Mouse (Mus musculus): ENCODE data around the gene Gm3173. TPM values are rescaled to one million over a fixed set of nuclear protein-coding genes. Genes with fewer than 3 reads are reported as not detected.
"Not testable (repeated sequence)": the region's sequence is repeated elsewhere in the genome, so short reads cannot be mapped to it uniquely, and the experiment has no call there.

Gm3173 gene
- polyA plus RNA-seq, 1 experiment from 2014 or later = not detected

DNA sequence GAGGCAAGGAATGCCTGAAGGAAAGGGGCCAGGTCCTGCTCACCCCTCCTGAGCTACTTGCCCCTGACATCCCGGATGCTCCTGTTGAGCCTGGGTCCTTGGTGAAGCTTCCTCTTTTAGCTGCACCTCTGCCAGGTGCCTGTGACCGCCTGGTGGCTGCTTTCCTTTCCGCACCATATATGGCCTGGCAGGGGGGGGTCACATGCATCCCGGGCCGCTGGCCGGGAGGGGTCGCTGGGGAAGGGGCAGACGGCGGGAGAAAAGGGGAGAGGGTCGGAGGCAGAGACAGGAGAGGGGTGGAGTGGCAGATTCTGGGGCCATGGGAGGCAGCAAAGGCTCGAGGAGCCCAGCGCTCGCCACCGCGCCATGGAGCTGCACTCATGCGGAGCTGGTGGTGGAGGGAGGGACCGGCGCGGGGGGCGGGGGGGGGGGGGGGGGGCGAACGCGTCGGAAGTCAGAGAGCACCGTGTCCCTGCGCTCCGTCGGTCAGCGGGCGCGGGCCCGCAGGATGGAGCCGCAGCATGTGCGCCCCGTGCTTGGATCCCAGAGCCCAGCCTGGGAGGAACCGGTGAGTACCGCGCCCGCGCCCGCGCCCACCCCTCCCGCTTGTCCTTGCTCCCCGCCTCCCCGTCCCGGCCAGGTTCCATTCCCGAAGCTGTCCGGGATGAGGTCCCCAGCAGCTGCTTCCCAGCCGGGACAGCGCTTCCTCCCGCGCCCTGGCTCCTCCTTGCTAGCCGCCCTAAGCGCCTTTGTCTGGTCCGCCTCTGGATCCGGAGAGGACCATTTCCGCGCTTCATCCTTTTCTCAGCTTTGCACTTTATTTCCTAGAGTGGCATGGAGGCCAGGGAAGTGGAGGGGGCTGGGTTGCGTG is 15.6 kb upstream of the Gm3173 start, which contains the start of gene Gm3164:
Gm3164 (plus strand) TSS at position 484 of the 871 bp plus-strand sequence.
- not testable (repeated sequence) for H3K4me1 ChIP-seq (ENCODE audit: control insufficient read depth, insufficient read depth, low read length); H3K27ac ChIP-seq (ENCODE audit: low read length); H3K36me3 ChIP-seq (ENCODE audit: control insufficient read depth, insufficient read depth, low read length); ATAC-seq (ENCODE audit: insufficient read depth, low FRiP score); H3K27me3 ChIP-seq (ENCODE audit: control insufficient read depth, insufficient read depth, low read length); H3K9ac ChIP-seq (ENCODE audit: low read length); H3K9me3 ChIP-seq (replicated peaks; ENCODE audit: control insufficient read depth, low read length)
- peak within 1 kb of the TSS; percentile 52 for H3K4me2 ChIP-seq (ENCODE audit: low read depth, low read length)
- peak within 1 kb of the TSS; percentile 32 for H3K4me3 ChIP-seq (replicated peaks; ENCODE audit: low read length)
- WGBS = 1% methylated on average over 26 of the region's 59 CpGs

DNA sequence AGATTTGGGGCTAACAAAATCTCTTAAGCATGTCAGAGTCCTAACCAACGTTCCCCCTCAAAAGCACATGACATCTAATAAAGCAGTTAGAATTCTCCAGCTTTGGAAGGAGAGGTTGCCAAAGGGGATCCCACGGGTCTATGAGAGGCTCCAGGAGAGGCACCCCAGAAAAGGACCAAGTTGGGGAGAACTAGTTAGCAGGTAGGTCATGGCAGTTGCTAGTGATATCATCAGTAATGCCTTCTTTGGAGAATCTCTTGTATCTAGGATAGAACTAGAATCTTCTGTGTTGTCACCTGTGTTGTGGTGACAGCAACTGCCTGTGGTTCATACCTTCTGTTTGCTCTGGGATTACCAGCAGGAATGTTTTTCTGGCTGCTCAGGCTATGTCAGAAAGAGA is 50.7 kb downstream of the Gm3173 start, which contains the start of gene Gm3182:
Gm3182 (plus strand) TSS at position 301 of the 400 bp plus-strand sequence.
- no CpG with 5 or more reads among the region's 2 CpGs for WGBS
- not testable (repeated sequence) for H3K4me2 ChIP-seq (ENCODE audit: low read depth, low read length); H3K27ac ChIP-seq (ENCODE audit: low read length); H3K4me3 ChIP-seq (replicated peaks; ENCODE audit: low read length); H3K9me3 ChIP-seq (replicated peaks; ENCODE audit: control insufficient read depth, low read length); ATAC-seq (ENCODE audit: insufficient read depth, low FRiP score); H3K9ac ChIP-seq (ENCODE audit: low read length); H3K27me3 ChIP-seq (ENCODE audit: control insufficient read depth, insufficient read depth, low read length); H3K4me1 ChIP-seq (ENCODE audit: control insufficient read depth, insufficient read depth, low read length); H3K36me3 ChIP-seq (ENCODE audit: control insufficient read depth, insufficient read depth, low read length)

DNA sequence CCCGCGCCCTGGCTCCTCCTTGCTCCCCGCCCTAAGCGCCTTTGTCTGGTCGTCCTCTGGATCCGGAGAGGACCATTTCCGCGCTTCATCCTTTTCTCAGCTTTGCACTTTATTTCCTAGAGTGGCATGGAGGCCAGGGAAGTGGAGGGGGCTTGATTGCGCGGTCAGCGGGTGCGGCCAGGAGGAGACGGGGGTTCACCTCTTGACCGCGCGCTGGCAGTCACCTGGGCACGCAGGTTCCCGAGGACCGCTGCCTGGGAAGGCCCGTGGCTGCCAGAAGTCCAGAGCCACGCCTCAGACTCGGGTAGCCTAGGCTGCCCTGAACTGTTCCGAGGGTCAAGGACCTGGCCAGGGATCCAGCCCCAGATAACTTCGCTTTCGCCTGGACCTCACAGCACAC is 68.6 kb downstream of the Gm3173 start:
- not testable (repeated sequence) for H3K4me1 ChIP-seq (ENCODE audit: control insufficient read depth, insufficient read depth, low read length); H3K9me3 ChIP-seq (replicated peaks; ENCODE audit: control insufficient read depth, low read length); H3K9ac ChIP-seq (ENCODE audit: low read length); ATAC-seq (ENCODE audit: insufficient read depth, low FRiP score); H3K4me3 ChIP-seq (replicated peaks; ENCODE audit: low read length); H3K27me3 ChIP-seq (ENCODE audit: control insufficient read depth, insufficient read depth, low read length); H3K27ac ChIP-seq (ENCODE audit: low read length); H3K36me3 ChIP-seq (ENCODE audit: control insufficient read depth, insufficient read depth, low read length)
- WGBS = 5% methylated on average over 15 of the region's 25 CpGs
- peak overlapping the region; percentile 32 for H3K4me2 ChIP-seq (ENCODE audit: low read depth, low read length)

DNA sequence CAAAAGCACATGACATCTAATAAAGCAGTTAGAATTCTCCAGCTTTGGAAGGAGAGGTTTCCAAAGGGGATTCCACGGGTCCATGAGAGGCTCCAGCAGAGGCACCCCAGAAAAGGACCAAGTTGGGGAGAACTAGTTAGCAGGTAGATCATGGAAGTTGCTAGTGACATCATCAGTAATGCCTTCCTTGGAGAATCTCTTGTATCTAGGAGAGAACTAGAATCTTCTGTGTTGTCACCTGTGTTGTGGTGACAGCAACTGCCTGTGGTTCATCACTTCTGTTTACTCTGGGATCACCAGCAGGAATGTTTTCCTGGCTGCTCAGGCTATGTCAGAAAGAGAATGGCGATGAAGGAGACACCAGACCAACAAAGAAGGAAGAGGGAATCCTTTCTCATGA is 124.3 kb downstream of the Gm3173 start, which contains the start of gene Gm3047:
Gm3047 (plus strand) TSS at position 301 of the 400 bp plus-strand sequence.
- H3K9me3 ChIP-seq (replicated peaks; ENCODE audit: control insufficient read depth, low read length); H3K9ac ChIP-seq (ENCODE audit: low read length); H3K27ac ChIP-seq (ENCODE audit: low read length); ATAC-seq (ENCODE audit: insufficient read depth, low FRiP score); H3K4me1 ChIP-seq (ENCODE audit: control insufficient read depth, insufficient read depth, low read length); H3K4me3 ChIP-seq (replicated peaks; ENCODE audit: low read length); H3K27me3 ChIP-seq (ENCODE audit: control insufficient read depth, insufficient read depth, low read length); H3K36me3 ChIP-seq (ENCODE audit: control insufficient read depth, insufficient read depth, low read length); H3K4me2 ChIP-seq (ENCODE audit: low read depth, low read length): not testable (repeated sequence)
- no CpG with 5 or more reads among the region's 2 CpGs for WGBS

Other genes with a start within 250 kb of the Gm3173 start
- gene Gm2974, start 248.4 kb upstream of the Gm3173 start, polyA plus RNA-seq (2015; fragmentation: Nextera tagmentation; extraction: Ambion mirVana) = 0.29 TPM in 1 of 2 replicates, not detected in the other
- gene Gm3138, start 181.4 kb upstream of the Gm3173 start, polyA plus RNA-seq (2015; fragmentation: Nextera tagmentation; extraction: Ambion mirVana) = not detected in 2 replicates
- not detected in 2 replicates for gene Gm3149, start 113.7 kb upstream of the Gm3173 start, polyA plus RNA-seq (2015; fragmentation: Nextera tagmentation; extraction: Ambion mirVana)
- gene 2610042L04Rik, start 96.2 kb upstream of the Gm3173 start, polyA plus RNA-seq (2015; fragmentation: Nextera tagmentation; extraction: Ambion mirVana) = 0.15 TPM in 1 of 2 replicates, not detected in the other
- gene Gm3159, start 33.5 kb upstream of the Gm3173 start, polyA plus RNA-seq (2015; fragmentation: Nextera tagmentation; extraction: Ambion mirVana) = not detected in 2 replicates
- gene Gm3164, start 15.5 kb upstream of the Gm3173 start, polyA plus RNA-seq (2015; fragmentation: Nextera tagmentation; extraction: Ambion mirVana) = not detected in 2 replicates
- not detected in 2 replicates for gene Gm3182, start 50.8 kb downstream of the Gm3173 start, polyA plus RNA-seq (2015; fragmentation: Nextera tagmentation; extraction: Ambion mirVana)
- gene Gm3047, start 124.4 kb downstream of the Gm3173 start, polyA plus RNA-seq (2015; fragmentation: Nextera tagmentation; extraction: Ambion mirVana) = not detected in 2 replicates
- not detected in 2 replicates for gene Gm8159, start 201.4 kb downstream of the Gm3173 start, polyA plus RNA-seq (2015; fragmentation: Nextera tagmentation; extraction: Ambion mirVana)
- not detected in 2 replicates for gene Gm3239, start 233.2 kb downstream of the Gm3173 start, polyA plus RNA-seq (2015; fragmentation: Nextera tagmentation; extraction: Ambion mirVana)